Mouse (Mus musculus) heart, postnatal 25 days (tissue): Measurements from ENCODE around the gene Kxd1. TPM values are rescaled to one million over a fixed set of nuclear protein-coding genes. Genes with fewer than 3 reads are reported as not detected.
"Not testable (repeated sequence)": the region's sequence is repeated elsewhere in the genome, so short reads cannot be mapped to it uniquely, and the experiment has no call there.

Source experiments
- DNase-seq: peaks from one replicate; pipeline ENCODE4 v3.0.0; 2022; ENCODE audit warnings: low spot score
- intact Hi-C: fragments of 180-260 bp; cut with DNase I; formaldehyde crosslinking; loops from one replicate; pipeline ENCODE4 v1.15.1; 2025
- total RNA-seq, 2 experiments: library from RNA; stranded (reverse); gene quantifications; 2 replicates each; pipeline ENCODE4 v1.2.3; 2021

Gene Kxd1
- total RNA-seq, 2 experiments from 2014 or later: 73.6 to 76.6 TPM

GRCm38 (mm10) chr8:70527111-70527511 lies 645 bp downstream of the Kxd1 start:
- intact Hi-C loops: no loop called here
- DNase-seq: no peak

GRCm38 (mm10) chr8:70522592-70523403 lies 5.0 kb downstream of the Kxd1 start:
- DNase-seq: peak; percentile 94
- intact Hi-C loops: no loop called here

- intact Hi-C loops: no loop called here
- DNase-seq: no peak
Observed at GRCm38 (mm10) chr8:70519606-70520005, 8.2 kb downstream of the Kxd1 start.

- DNase-seq: no peak
- intact Hi-C loops: no loop called here
Observed at GRCm38 (mm10) chr8:70519043-70519442, 8.7 kb downstream of the Kxd1 start.

- intact Hi-C loops: no loop called here
- DNase-seq: no peak
Observed at GRCm38 (mm10) chr8:70517940-70518643, 9.7 kb downstream of the Kxd1 start.

- intact Hi-C loops: no loop called here
- no peak for DNase-seq
Observed at GRCm38 (mm10) chr8:70513441-70513840, 14.3 kb downstream of the Kxd1 start.

- no peak for DNase-seq
- intact Hi-C loops: no loop called here
Observed at GRCm38 (mm10) chr8:70512253-70512903, 15.4 kb downstream of the Kxd1 start.

GRCm38 (mm10) chr8:70511770-70512169 lies 16.0 kb downstream of the Kxd1 start:
- intact Hi-C loops: no loop called here
- no peak for DNase-seq

- DNase-seq, intact Hi-C loops: not testable (repeated sequence)
Observed at GRCm38 (mm10) chr8:70511174-70511573, 16.6 kb downstream of the Kxd1 start.

- DNase-seq: peak; percentile 96
- intact Hi-C loops: no loop called here
Observed at GRCm38 (mm10) chr8:70510228-70510915, 17.4 kb downstream of the Kxd1 start, which contains the start of gene Uba52. TSS of gene Uba52 (minus strand) at chr8:70510801.

- intact Hi-C loops: no loop called here
Observed at GRCm38 (mm10) chr8:70509281-70509952, 18.3 kb downstream of the Kxd1 start.

GRCm38 (mm10) chr8:70507027-70507393 lies 20.7 kb downstream of the Kxd1 start:
- intact Hi-C loops: no loop called here
- no peak for DNase-seq

More at GRCm38 (mm10) chr8:70509281-70509952, 18.3 kb downstream of the Kxd1 start:
- no peak for DNase-seq

- DNase-seq: peak; percentile 86
- intact Hi-C loops: no loop called here
Observed at GRCm38 (mm10) chr8:70506328-70507026, 21.3 kb downstream of the Kxd1 start, which contains the start of gene Rex1bd. TSS of gene Rex1bd (minus strand) at chr8:70506752.

- DNase-seq: no peak
- intact Hi-C loops: no loop called here
Observed at GRCm38 (mm10) chr8:70505698-70506327, 21.9 kb downstream of the Kxd1 start.

GRCm38 (mm10) chr8:70504851-70505250 lies 22.9 kb downstream of the Kxd1 start:
- intact Hi-C loops: loop anchor here (5.0 kb wide), 1 partner anchor 68 kb away; the partner anchor contains the start of gene Crtc1

GRCm38 (mm10) chr8:70504291-70504716 lies 23.5 kb downstream of the Kxd1 start:
- DNase-seq: peak; percentile 34
- intact Hi-C loops: loop anchor here (5.0 kb wide), 1 partner anchor 67 kb away; the partner anchor contains the start of gene Crtc1

More at GRCm38 (mm10) chr8:70504851-70505250, 22.9 kb downstream of the Kxd1 start:
- DNase-seq: no peak

- peak; percentile 37 for DNase-seq
- intact Hi-C loops: loop anchor here (1.0 to 5.0 kb wide), 2 partner anchors 66 to 120 kb away; partner anchors contain the start of gene Crtc1
Observed at GRCm38 (mm10) chr8:70503062-70503750, 24.6 kb downstream of the Kxd1 start.
